Mouse (Mus musculus) heart, embryonic 15.5 days (tissue): ENCODE results near the gene Gm21887. TPM values are rescaled to one million over a fixed set of nuclear protein-coding genes. Genes with fewer than 3 reads are reported as not detected.
A peak's percentile ranks its signal among the peaks of the same experiment; 100 is the strongest.
"Not testable (repeated sequence)": the region's sequence is repeated elsewhere in the genome, so short reads cannot be mapped to it uniquely, and the experiment has no call there.

Experiments
- ATAC-seq: fragments of 200-750 bp; cut with Nextera tagmentation; replicated peaks from 2 replicates; pipeline ENCODE4 v1.8.0; 2017; ENCODE audit warnings: low read depth, moderate TSS enrichment; ENCODE audit not compliant: insufficient number of reproducible peaks, insufficient read depth, low FRiP score
- H3K27ac ChIP-seq: fragments of 300-500 bp; sonication (generic); 2 replicates; pipeline ENCODE4 v1.5.1; 2015; ENCODE audit warnings: mild to moderate bottlenecking, inconsistent platforms
- H3K27me3 ChIP-seq: fragments of 300-500 bp; sonication (generic); 2 replicates; pipeline ENCODE4 v1.6.1; 2015; ENCODE audit warnings: inconsistent platforms
- H3K36me3 ChIP-seq: fragments of 300-500 bp; sonication (generic); 2 replicates; pipeline ENCODE4 v1.6.1; 2015; ENCODE audit warnings: mild to moderate bottlenecking, inconsistent platforms
- H3K4me1 ChIP-seq: fragments of 300-500 bp; sonication (generic); replicated peaks from 2 replicates; pipeline ENCODE4 v1.6.1; 2015; ENCODE audit warnings: inconsistent platforms
- H3K4me2 ChIP-seq: fragments of 300-500 bp; sonication (generic); 2 replicates; pipeline ENCODE4 v1.6.1; 2015; ENCODE audit warnings: inconsistent platforms, mild to moderate bottlenecking, moderate library complexity
- H3K4me3 ChIP-seq: fragments of 300-500 bp; sonication (generic); 2 replicates; pipeline ENCODE4 v1.5.1; 2015; ENCODE audit warnings: mild to moderate bottlenecking, inconsistent platforms
- H3K9ac ChIP-seq: fragments of 300-500 bp; sonication (generic); 2 replicates; pipeline ENCODE4 v1.6.1; 2015; ENCODE audit warnings: mild to moderate bottlenecking, inconsistent platforms
- H3K9me3 ChIP-seq: fragments of 300-500 bp; sonication (generic); replicated peaks from 2 replicates; pipeline ENCODE4 v1.6.1; 2016; ENCODE audit warnings: inconsistent platforms
- WGBS: fragments of 180-500 bp; shearing (Covaris S2); methylation state at CpG from one replicate; pipeline ENCODE4 v1.1.7; 2015; ENCODE audit warnings: mixed read lengths; 5-methylcytosine and 5-hydroxymethylcytosine counted together
- polyA plus RNA-seq: library from polyadenylated mRNA; unstranded; fragments of >200 nt; fragmentation: Nextera tagmentation; extraction: Ambion mirVana; gene quantifications from 2 replicates; pipeline ENCODE4 v1.2.1, GENCODE M21; 2015

Gene Gm21887
- 122 and 155 TPM in 2 replicates for polyA plus RNA-seq

DNA sequence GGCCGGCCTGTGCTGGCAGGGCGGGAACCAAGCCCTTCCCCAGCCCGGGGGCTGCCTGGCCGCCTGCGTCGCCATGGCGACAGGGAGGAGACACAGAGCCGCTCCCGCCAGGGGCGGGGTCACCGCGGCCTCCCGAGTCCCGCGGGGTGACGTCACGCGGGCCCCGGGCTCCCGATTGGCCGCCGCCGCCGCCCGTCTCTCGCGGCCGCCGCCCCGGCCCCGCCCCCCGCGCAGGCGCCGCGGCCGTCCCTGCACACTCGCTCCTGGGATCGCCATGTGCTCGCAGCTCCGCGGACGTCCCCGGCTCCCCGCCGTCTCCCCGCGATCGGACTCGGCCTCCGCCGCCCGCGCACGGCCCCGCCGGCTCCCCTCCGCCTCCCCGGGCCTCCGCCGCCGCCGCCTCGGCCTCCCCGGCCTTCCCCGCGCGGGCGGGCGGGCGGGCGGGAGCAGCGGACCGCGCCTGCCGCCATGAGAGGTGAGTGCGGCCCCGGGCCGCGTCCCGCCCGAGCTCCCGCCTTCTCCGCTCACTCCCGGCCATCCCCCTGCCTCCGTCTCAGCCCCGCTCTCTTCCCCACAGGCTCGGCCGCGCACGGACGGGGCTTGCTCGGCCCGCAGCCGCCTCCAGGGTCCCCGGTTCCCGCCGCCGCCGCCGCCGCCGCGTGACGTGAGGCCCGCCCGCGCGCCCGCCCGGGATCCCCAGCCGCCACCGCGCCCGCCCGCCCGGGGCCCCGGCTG lies at the start of gene Gm21887:
Gene Gm21887, plus strand, starts transcription at position 644 of the 735 bp plus-strand sequence.
- H3K9me3 ChIP-seq: peaks cover 18% of the 10 kb centered on the region
- H3K27me3 ChIP-seq, H3K4me1 ChIP-seq: not testable (repeated sequence)
- peak within 1 kb of the TSS; percentile 67 for H3K9ac ChIP-seq
- H3K27ac ChIP-seq: peak within 1 kb of the TSS; percentile 70
- 73% methylated on average over 117 of the region's 118 CpGs for WGBS
- peak within 1 kb of the TSS; percentile 29 for H3K4me2 ChIP-seq
- peaks cover 12% of the 10 kb centered on the region for H3K36me3 ChIP-seq
- ATAC-seq: peak; percentile 86
- H3K4me3 ChIP-seq: peak within 1 kb of the TSS; percentile 55

DNA sequence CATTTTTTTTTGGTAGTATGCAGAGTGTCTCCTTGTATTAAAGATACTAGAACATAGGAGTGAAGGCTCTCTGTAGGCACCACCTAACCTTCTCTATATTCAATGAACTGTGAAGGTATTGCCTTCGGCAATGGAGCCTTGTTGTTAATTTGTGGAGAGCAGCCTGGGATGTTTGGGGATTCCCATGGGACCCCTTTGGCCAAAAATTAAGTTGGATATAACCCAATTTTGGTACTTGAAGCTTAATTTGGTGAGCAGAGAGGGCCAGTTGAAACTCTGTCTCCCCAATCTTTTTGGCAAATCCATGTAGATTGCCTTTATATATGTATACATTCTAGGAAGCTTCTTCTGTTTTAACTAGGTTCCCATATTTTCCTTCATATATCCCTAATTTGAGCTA lies 40.1 kb upstream of the Gm21887 start:
- H3K4me3 ChIP-seq: no peak overlapping the region
- H3K36me3 ChIP-seq: peaks cover 9% of the 10 kb centered on the region
- H3K27me3 ChIP-seq: no peaks in the 10 kb centered on the region
- no peak overlapping the region for H3K27ac ChIP-seq
- H3K9ac ChIP-seq: no peak overlapping the region
- no peak for ATAC-seq
- 81% methylated on average over 1 of the region's 1 CpGs for WGBS
- H3K4me2 ChIP-seq: no peak overlapping the region
- H3K4me1 ChIP-seq: no peaks in the 10 kb centered on the region
- H3K9me3 ChIP-seq: no peaks in the 10 kb centered on the region

DNA sequence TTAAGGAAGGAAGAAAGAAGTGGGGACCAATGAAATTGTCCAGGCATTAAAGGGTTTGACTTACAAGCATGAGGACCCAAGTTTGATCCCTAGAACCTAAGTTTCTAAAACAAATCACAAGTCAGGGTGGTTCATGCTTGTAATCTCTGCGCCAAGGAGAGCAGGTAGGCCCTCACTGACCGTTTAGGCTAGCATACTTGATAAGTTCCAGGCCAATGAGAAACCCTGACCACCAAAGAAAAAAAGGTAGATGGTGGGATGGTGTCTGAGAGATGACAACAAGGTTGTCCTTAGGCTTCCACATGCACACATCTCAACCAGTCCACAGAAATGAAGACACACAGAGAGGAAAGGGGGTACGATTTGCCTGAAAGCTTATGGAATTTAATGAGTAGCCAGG lies 39.7 kb upstream of the Gm21887 start:
- not testable (repeated sequence) for H3K4me1 ChIP-seq, H3K36me3 ChIP-seq, ATAC-seq, H3K27ac ChIP-seq, H3K9ac ChIP-seq, H3K9me3 ChIP-seq, H3K4me2 ChIP-seq, H3K4me3 ChIP-seq, H3K27me3 ChIP-seq
- 75% methylated on average over 3 of the region's 3 CpGs for WGBS

DNA sequence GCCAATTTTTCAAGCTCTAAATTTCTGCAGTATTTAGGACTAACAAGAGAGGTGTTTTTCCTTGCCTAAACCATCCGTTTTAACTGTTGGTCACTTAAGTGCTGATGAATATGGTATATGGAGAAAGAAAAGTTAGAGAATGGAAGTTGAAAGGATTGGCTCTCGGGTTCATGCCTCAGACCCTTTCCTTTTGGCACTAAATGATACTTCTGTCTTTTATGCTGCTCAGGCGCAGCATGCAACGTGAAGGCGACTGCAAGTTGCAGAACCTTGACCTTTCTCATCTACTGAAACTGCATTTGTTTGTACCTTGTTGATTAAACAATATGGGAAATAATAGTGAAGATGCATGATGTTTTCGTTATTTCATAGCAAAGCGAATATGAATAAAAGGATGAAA lies 38.9 kb upstream of the Gm21887 start:
- not testable (repeated sequence) for H3K27me3 ChIP-seq, H3K9ac ChIP-seq, H3K36me3 ChIP-seq, H3K27ac ChIP-seq, H3K4me1 ChIP-seq, H3K9me3 ChIP-seq, H3K4me3 ChIP-seq, ATAC-seq, H3K4me2 ChIP-seq
- WGBS: 87% methylated on average over 7 of the region's 7 CpGs

DNA sequence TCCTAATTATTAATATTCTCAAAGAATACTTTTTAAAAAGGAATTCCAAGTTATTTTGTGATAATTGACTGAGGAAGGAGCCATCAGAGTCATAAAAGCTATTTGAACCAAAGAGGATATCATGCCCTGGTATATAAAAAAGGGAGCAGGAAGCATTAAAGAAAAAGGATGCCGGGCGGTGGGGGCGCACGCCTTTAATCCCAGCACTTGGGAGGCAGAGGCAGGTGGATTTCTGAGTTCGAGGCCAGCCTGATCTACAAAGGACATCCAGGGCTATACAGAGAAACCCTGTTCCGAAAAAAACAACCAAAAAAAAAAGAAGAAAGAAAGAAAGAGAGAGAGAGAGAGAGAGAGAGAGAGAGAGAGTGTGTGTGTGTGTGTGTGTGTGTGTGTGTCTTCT lies 37.9 kb upstream of the Gm21887 start:
- H3K4me1 ChIP-seq, H3K27ac ChIP-seq, H3K27me3 ChIP-seq, ATAC-seq, H3K9me3 ChIP-seq, H3K4me2 ChIP-seq, H3K36me3 ChIP-seq, H3K4me3 ChIP-seq, H3K9ac ChIP-seq: not testable (repeated sequence)
- 84% methylated on average over 6 of the region's 6 CpGs for WGBS

DNA sequence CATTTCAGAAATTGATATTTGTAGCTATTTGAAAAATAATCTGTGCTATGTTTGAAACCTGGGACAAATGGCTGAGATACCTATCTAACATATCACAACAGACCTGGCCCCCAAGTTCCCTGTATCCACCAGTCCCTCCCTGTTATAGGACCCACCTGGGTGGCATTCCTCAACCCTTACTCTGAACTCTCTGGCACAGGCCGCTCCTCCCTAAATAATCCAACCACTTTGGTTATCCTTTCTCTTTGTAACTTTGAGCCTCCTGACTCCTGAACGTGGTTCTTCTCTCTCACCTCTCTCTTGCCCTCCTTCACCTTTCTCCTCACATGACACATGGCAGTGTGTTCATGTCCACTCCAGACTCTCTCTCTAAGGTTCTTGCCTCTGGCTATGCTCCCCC lies 37.3 kb upstream of the Gm21887 start:
- H3K9me3 ChIP-seq, H3K4me1 ChIP-seq, H3K9ac ChIP-seq, H3K27me3 ChIP-seq, H3K4me3 ChIP-seq, H3K4me2 ChIP-seq: not testable (repeated sequence)
- peaks cover 11% of the 10 kb centered on the region for H3K36me3 ChIP-seq
- H3K27ac ChIP-seq: peak overlapping the region; percentile 16
- ATAC-seq: 0 out of 2 replicates have a peak, but pooled peaks have one; percentile 18
- 65% methylated on average over 2 of the region's 2 CpGs for WGBS

DNA sequence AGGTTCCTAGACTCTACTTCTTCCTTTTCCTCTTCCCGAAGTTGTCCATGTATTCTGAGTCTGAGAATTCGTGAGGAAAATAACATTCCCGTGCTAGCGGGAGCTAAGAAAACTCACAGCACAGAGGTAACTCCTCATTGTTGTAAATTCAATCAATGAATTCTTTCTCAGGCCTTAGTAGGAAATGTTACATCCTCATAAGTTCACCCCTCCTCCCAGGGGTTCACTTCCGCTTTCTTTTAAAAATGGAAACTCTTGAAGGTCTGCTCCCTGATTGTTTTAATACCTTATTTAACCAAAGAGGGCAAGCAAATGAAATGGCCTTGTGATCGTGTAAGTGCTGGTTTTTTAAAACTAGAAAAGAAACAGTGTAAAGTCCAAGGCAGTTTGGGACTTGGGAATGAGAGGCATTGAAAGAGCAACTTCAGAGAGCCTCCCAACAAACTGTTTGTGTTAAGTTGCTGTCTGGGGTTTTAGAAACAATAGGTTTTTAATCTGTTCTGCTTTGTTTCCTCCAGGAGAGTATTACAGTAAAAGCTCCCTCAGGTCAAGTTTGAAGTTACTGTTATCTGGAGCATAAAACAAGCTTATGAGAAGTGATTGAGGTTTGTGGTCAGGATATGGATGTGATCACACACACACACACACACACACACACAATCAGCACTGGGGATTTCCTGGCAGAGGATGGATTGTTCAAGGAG lies 36.5 kb upstream of the Gm21887 start:
- ATAC-seq, H3K27me3 ChIP-seq, H3K4me3 ChIP-seq, H3K9me3 ChIP-seq, H3K4me1 ChIP-seq, H3K4me2 ChIP-seq, H3K9ac ChIP-seq: not testable (repeated sequence)
- 67% methylated on average over 6 of the region's 6 CpGs for WGBS
- Histone ChIP-seq H3K27ac (peak overlapping the region; percentile 16), H3K36me3 (peaks cover 12% of the 10 kb centered on the region)

DNA sequence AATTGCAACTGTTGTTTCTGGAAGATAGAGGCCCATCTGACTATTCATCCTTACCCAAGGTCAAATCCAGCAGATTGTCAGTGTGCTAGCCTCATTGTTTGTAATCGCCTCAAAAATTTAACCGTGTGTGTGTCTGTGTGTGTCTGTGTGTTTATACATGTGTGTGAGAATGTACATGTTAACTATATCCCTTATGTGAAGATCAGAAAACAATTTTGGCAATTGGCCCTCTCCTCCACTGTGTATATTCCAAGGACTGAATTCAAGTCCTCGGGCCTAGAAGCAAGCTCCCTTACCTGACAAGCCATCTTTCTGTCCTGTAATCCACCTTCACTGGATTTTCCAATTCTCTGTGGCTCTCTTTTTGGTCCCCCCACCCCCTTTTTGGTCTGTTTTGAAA lies 35.7 kb upstream of the Gm21887 start:
- H3K9ac ChIP-seq, H3K4me3 ChIP-seq, H3K4me2 ChIP-seq, H3K4me1 ChIP-seq, H3K27ac ChIP-seq, H3K27me3 ChIP-seq, ATAC-seq, H3K9me3 ChIP-seq: not testable (repeated sequence)
- WGBS: 56% methylated on average over 3 of the region's 3 CpGs
- H3K36me3 ChIP-seq: peaks cover 12% of the 10 kb centered on the region

DNA sequence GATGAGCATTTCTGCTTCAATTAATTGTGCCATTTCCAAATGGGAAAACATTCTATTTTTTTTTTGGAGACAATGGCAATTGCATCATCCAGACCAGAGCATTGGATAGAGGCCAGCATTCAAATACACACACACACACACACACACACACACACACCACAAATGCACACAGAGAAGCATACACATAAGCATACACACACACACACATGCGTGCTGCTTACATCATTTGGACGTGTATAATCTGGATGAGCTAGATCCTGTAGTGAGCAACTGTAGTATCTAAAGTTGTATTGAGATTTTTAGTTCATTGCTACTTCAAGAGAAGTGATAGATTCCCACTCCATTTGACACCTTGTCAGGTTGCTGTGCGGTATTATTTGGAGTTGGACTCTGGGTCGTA lies 35.0 kb upstream of the Gm21887 start:
- not testable (repeated sequence) for H3K27me3 ChIP-seq, H3K9ac ChIP-seq, H3K27ac ChIP-seq, H3K4me1 ChIP-seq, H3K9me3 ChIP-seq, H3K4me2 ChIP-seq, H3K4me3 ChIP-seq, ATAC-seq
- peaks cover 12% of the 10 kb centered on the region for H3K36me3 ChIP-seq
- 56% methylated on average over 4 of the region's 4 CpGs for WGBS

DNA sequence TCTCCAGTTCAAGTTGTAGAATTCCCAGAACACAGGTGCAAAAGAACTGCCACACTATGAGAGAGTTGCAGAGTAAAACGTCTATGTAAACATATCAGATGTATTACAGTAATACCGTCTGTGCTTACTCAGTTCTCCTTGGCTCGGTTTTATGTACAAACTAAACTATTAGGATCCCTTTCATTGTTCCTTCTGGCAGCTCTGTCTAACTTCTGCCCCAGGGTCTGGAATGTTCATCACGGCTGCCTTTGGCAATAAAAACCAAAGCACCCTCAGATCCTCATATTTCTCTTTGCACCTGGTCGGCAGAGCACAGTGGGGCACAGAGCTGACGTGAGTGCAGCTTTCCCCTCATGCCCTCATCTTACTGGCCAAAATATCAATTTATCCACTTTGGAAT lies 34.5 kb upstream of the Gm21887 start:
- H3K4me3 ChIP-seq, H3K36me3 ChIP-seq, H3K9me3 ChIP-seq, H3K9ac ChIP-seq, H3K4me1 ChIP-seq, H3K27me3 ChIP-seq, ATAC-seq, H3K4me2 ChIP-seq: not testable (repeated sequence)
- 0 out of 2 replicates have a peak overlapping the region, but pooled peaks have one; percentile 1 for H3K27ac ChIP-seq
- 63% methylated on average over 6 of the region's 6 CpGs for WGBS

DNA sequence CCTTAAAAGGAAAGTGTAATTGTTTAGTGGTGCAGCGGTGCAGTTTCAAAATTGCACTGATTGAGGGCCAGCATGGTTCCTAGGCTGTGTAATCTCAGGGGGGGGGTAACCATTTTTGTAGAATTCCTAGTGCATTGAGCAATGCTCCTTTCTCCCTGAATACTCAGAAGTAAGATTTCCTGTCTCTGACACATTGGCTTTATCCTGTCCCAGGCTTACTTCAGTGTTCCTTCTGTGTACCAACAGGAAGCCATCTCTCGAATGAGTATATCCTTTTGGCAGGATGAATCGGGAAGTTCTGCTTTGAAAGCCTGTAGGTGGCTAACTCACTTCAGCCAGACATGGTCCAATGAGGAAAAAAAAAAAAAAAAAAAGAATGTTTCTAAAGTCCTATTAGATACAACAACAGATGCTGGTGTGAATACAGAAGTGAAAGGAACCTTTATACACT lies 33.8 kb upstream of the Gm21887 start:
- H3K9me3 ChIP-seq, H3K4me1 ChIP-seq, H3K27me3 ChIP-seq, H3K4me2 ChIP-seq, H3K9ac ChIP-seq, H3K4me3 ChIP-seq, H3K36me3 ChIP-seq: not testable (repeated sequence)
- WGBS: 65% methylated on average over 3 of the region's 3 CpGs
- 0 out of 2 replicates have a peak overlapping the region, but pooled peaks have one; percentile 1 for H3K27ac ChIP-seq
- ATAC-seq: peak; percentile 37; the same call in 1 of the 2 replicates

DNA sequence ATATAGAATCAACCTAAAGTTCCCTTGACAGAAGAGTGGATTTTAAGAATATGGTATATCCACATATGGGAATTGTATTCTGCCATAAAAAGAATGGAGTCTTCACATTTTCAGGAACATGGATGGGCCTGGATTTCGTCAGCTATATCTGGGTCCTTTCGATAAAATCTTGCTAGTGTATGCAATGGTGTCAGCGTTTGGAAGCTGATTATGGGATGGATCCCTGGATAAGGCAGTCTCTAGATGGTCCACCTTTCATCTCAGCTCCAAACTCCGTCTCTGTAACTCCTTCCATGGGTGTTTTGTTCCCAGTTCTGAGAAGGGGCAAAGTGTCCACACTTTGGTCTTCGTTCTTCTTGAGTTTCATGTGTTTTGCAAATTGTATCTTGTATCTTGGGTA lies 33.1 kb upstream of the Gm21887 start:
- H3K4me1 ChIP-seq, H3K9ac ChIP-seq, H3K27ac ChIP-seq, H3K36me3 ChIP-seq, H3K4me2 ChIP-seq, ATAC-seq, H3K9me3 ChIP-seq, H3K27me3 ChIP-seq, H3K4me3 ChIP-seq: not testable (repeated sequence)
- 64% methylated on average over 5 of the region's 5 CpGs for WGBS
